ENCODE assay signal across 9 mouse cellular contexts in genomic region chr1:153424271-153424670, GRCm38 (mm10). TPM values are rescaled to one million over a fixed set of nuclear protein-coding genes. Genes with fewer than 3 reads are reported as not detected.
DNase-seq lines count a peak whose midpoint lies in the region; ATAC-seq and TF ChIP-seq lines count a peak whose summit lies in the region.
"Had no signal": no experiment of that assay in that cellular context is flagged by ENCODE, and none has a peak within 500 bp of the region (broad histone marks: within the 10 kb centered on the region; RNA-seq: fewer than 3 reads in every experiment).

No protein-coding gene starts in this region.

- no peak for TF ChIP-seq EP300 in heart, adult 2 months (IDR thresholded peaks at IDR 0.05; ENCODE audit: insufficient read depth, low read depth, low read length)

- intact Hi-C loops in heart, adult 2 months (cut with DNase I), result no loop called here

- no peak overlapping the region for H3K27ac ChIP-seq in heart, embryonic 10.5 days
- H3K27ac ChIP-seq in heart, adult 2 months, result no peak overlapping the region
- no peak overlapping the region for H3K27ac ChIP-seq in cortical plate, adult 2 months (ENCODE audit: insufficient read depth, low read length)
- peak overlapping the region; percentile 41; the same call in 1 of the 2 replicates for H3K27ac ChIP-seq in hindbrain, postnatal 0 days
- no peak overlapping the region for H3K27ac ChIP-seq in midbrain, embryonic 13.5 days

- no peaks in the 10 kb centered on the region for H3K36me3 ChIP-seq in heart, embryonic 10.5 days
- no peaks in the 10 kb centered on the region for H3K36me3 ChIP-seq in heart, adult 2 months (ENCODE audit: control insufficient read depth, insufficient read depth, low read length)
- no peaks in the 10 kb centered on the region for H3K36me3 ChIP-seq in hindbrain, postnatal 0 days (ENCODE audit: insufficient read depth, low read length)
- no peaks in the 10 kb centered on the region for H3K36me3 ChIP-seq in midbrain, embryonic 13.5 days

- no peaks in the 10 kb centered on the region for H3K9me3 ChIP-seq in heart, embryonic 10.5 days
- no peaks in the 10 kb centered on the region for H3K9me3 ChIP-seq in hindbrain, postnatal 0 days (ENCODE audit: low read length)
- no peaks in the 10 kb centered on the region for H3K9me3 ChIP-seq in midbrain, embryonic 13.5 days

- no peak for TF ChIP-seq POLR2A in heart, adult 2 months (IDR thresholded peaks at IDR 0.05; ENCODE audit: insufficient read depth, low read depth, low read length)
- TF ChIP-seq POLR2A in cortical plate, adult 2 months (IDR thresholded peaks at IDR 0.05; ENCODE audit: extremely low read depth, insufficient read depth, low read length), result no peak

- no peak overlapping the region for H3K9ac ChIP-seq in heart, adult 2 months (ENCODE audit: low read depth, low read length)
- H3K9ac ChIP-seq in hindbrain, postnatal 0 days (replicated peaks; ENCODE audit: low read length), result peak overlapping the region; percentile 56; the same call in 1 of the 2 replicates
- H3K9ac ChIP-seq in midbrain, embryonic 13.5 days (replicated peaks), result no peak overlapping the region

- 20% methylated on average over 12 of the region's 12 CpGs for WGBS in heart, embryonic 10.5 days
- 29% methylated on average over 12 of the region's 12 CpGs for WGBS in heart, adult 2 months
- WGBS in hindbrain, postnatal 0 days, result 23% methylated on average over 12 of the region's 12 CpGs
- 41% methylated on average over 12 of the region's 12 CpGs for WGBS in midbrain, embryonic 13.5 days

- H3K27me3 ChIP-seq in heart, embryonic 10.5 days (ENCODE audit: insufficient read depth, poor library complexity, severe bottlenecking), result peaks cover 23% of the 10 kb centered on the region
- H3K27me3 ChIP-seq in heart, adult 2 months (ENCODE audit: control insufficient read depth, insufficient read depth, low read length), result no peaks in the 10 kb centered on the region; the same call in 1 of the 2 replicates
- H3K27me3 ChIP-seq in hindbrain, postnatal 0 days (ENCODE audit: insufficient read depth, low read length), result no peaks in the 10 kb centered on the region
- H3K27me3 ChIP-seq in midbrain, embryonic 13.5 days, result peaks cover 25% of the 10 kb centered on the region

- H3K4me3 ChIP-seq in heart, embryonic 10.5 days, result peak overlapping the region; percentile 73
- H3K4me3 ChIP-seq in heart, adult 2 months, result no peak overlapping the region
- peak overlapping the region; percentile 52 for H3K4me3 ChIP-seq in cortical plate, adult 2 months (ENCODE audit: insufficient read depth, low read length)
- H3K4me3 ChIP-seq in hindbrain, postnatal 0 days (ENCODE audit: low read length), result peak overlapping the region; percentile 50
- peak overlapping the region; percentile 55 for H3K4me3 ChIP-seq in midbrain, embryonic 13.5 days (replicated peaks)

- H3K4me1 ChIP-seq in heart, embryonic 10.5 days, result peaks cover 14% of the 10 kb centered on the region
- H3K4me1 ChIP-seq in heart, adult 2 months (ENCODE audit: control insufficient read depth, insufficient read depth, low read length), result peaks cover 4% of the 10 kb centered on the region
- no peaks in the 10 kb centered on the region for H3K4me1 ChIP-seq in cortical plate, adult 2 months (ENCODE audit: control insufficient read depth, insufficient read depth, low read length)
- H3K4me1 ChIP-seq in hindbrain, postnatal 0 days (ENCODE audit: insufficient read depth, low read length), result peaks cover 10% of the 10 kb centered on the region
- peaks cover 13% of the 10 kb centered on the region for H3K4me1 ChIP-seq in midbrain, embryonic 13.5 days (replicated peaks)

- DNase-seq in heart, embryonic 10.5 days (ENCODE audit: low spot score), result no peak
- DNase-seq in heart, adult 2 months, result no peak
- peak; percentile 63 for DNase-seq in hindbrain, postnatal 0 days (ENCODE audit: low spot score)
- no peak for DNase-seq in frontal cortex, postnatal 36 days (ENCODE audit: low spot score in 2 of 2)
- no peak for DNase-seq in left cerebral cortex, adult 18-20 months (ENCODE audit: low spot score in 2 of 2)

- no peaks in the 10 kb centered on the region for H3K79me2 ChIP-seq in heart, adult 2 months (replicated peaks; ENCODE audit: control insufficient read depth, insufficient read depth, low read length)

- H3K4me2 ChIP-seq in hindbrain, postnatal 0 days (ENCODE audit: low read depth, low read length), result peak overlapping the region; percentile 85
- H3K4me2 ChIP-seq in midbrain, embryonic 13.5 days (replicated peaks), result peak overlapping the region; percentile 93

- peak; percentile 46 for ATAC-seq in CD4-positive, CD25-positive, alpha-beta regulatory T cell, adult 4 months
- peak; percentile 64 for ATAC-seq in hindbrain, postnatal 0 days
- peak; percentile 44 for ATAC-seq in midbrain, embryonic 13.5 days

- no peak for TF ChIP-seq CTCF in heart, adult 2 months (IDR thresholded peaks at IDR 0.05)
- no peak for TF ChIP-seq CTCF in cortical plate, adult 2 months (IDR thresholded peaks at IDR 0.05; ENCODE audit: extremely low read depth, insufficient read depth, low read length)
- peak; percentile 49 for TF ChIP-seq CTCF in hindbrain, postnatal 0 days (IDR thresholded peaks at IDR 0.05; ENCODE audit: low read depth)

RNA-seq across cellular contexts. Expression of gene Shcbp1l, which starts 0.7 kb away (rescaled TPM):
- polyA plus RNA-seq in heart, embryonic 10.5 days (2016; fragmentation: Nextera tagmentation; extraction: Ambion mirVana), result 0.17 and 0.20 TPM in 2 replicates
- not detected for total RNA-seq in heart, adult 2 months (2021)
- 0.06 TPM in 1 of 2 replicates, not detected in the other for polyA plus RNA-seq in heart, adult 2 months (2012; rRNA removed)
- polyA plus RNA-seq in CD4-positive, CD25-positive, alpha-beta regulatory T cell, adult 4 months (2017; shearing (Covaris generic)), result under 1 TPM; 0.26 to 0.47 TPM
- 3.5 and 4.2 TPM in 2 replicates for polyA plus RNA-seq in cortical plate, adult 2 months (2012; rRNA removed)
- total RNA-seq in hindbrain, postnatal 0 days (2014; rRNA removed), result 0.50 and 2.2 TPM in 2 replicates
- polyA plus RNA-seq in hindbrain, postnatal 0 days (2015; fragmentation: Nextera tagmentation; extraction: Ambion mirVana), result 1.3 and 1.9 TPM in 2 replicates
- 0.27 and 0.35 TPM in 2 replicates for polyA plus RNA-seq in midbrain, embryonic 13.5 days (2015; fragmentation: Nextera tagmentation; extraction: Ambion mirVana)
- total RNA-seq in left cerebral cortex, adult 18-20 months (2021), result 1 to 10 TPM; 2.5 to 3.0 TPM
- total RNA-seq: liver, adult 2 months had no signal
- polyA plus RNA-seq: liver, adult 2 months had no signal
